Mouse (Mus musculus): Measurements from ENCODE around the gene Incenp.
"Not testable (repeated sequence)": the region's sequence is repeated elsewhere in the genome, so short reads cannot be mapped to it uniquely, and the experiment has no call there.

Incenp gene

DNA sequence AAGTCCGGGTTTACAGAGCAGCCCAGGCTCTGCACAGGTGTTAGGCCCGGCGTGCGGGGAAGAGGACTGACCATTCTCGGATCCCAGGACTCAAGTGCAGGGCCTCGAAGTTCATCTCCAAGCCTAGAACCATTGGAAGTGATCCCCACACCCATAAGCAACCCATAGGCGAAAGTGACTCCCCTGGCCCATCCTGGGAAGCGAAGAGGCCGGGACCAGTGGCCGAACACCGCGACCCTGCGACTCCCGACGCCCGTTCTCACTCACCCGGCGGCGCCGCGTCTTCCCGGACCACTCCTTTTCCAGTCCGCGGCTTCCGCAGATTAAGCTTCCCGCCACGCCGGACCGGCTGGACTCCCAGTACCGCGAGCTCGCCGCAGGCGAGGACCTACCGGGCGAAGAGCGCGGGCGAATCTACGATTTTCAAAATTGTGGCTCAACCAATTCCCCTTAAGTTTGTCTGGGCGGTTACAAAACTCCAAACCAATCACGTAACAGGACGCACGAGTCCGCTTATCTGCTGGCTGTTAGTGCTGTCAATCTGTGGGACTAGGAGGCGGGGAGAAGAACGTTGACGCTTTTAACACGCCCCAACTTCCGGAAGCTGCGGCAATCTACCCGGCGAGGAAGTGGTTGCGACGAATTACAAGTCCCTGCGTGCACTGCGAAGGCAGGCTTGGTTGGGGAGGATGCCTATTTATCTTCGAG, at the start of gene Incenp:
Gene Incenp, minus strand, starts transcription at position 480 of the 708 bp plus-strand sequence.
- in situ Hi-C loops (cut with MboI), result no loop called here

DNA sequence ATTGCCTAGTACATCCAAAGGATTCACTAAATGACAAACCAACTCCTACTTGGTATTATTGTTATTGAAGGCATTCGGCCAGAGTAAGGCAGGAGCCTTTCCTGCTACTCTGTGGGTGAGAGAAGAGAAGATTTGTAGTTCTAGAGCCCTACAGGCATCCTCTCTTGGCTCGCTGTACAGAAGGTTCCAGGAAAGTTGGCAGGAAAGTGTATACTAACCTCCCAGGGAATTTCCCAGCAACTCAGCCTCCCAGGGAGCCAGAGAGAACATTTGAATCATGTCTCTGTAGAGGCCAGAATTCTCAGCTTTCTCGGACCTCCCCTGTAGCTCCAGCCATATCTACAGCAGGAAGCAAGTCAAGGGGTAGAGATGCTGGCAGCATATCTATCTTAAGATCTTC, 47.6 kb upstream of the Incenp start:
- in situ Hi-C loops (cut with MboI), result no loop called here

- in situ Hi-C loops (cut with MboI), result no loop called here
These were observed 46.6 kb upstream of the Incenp start for GRCm38 (mm10) chr19:9945800-9946564.

DNA sequence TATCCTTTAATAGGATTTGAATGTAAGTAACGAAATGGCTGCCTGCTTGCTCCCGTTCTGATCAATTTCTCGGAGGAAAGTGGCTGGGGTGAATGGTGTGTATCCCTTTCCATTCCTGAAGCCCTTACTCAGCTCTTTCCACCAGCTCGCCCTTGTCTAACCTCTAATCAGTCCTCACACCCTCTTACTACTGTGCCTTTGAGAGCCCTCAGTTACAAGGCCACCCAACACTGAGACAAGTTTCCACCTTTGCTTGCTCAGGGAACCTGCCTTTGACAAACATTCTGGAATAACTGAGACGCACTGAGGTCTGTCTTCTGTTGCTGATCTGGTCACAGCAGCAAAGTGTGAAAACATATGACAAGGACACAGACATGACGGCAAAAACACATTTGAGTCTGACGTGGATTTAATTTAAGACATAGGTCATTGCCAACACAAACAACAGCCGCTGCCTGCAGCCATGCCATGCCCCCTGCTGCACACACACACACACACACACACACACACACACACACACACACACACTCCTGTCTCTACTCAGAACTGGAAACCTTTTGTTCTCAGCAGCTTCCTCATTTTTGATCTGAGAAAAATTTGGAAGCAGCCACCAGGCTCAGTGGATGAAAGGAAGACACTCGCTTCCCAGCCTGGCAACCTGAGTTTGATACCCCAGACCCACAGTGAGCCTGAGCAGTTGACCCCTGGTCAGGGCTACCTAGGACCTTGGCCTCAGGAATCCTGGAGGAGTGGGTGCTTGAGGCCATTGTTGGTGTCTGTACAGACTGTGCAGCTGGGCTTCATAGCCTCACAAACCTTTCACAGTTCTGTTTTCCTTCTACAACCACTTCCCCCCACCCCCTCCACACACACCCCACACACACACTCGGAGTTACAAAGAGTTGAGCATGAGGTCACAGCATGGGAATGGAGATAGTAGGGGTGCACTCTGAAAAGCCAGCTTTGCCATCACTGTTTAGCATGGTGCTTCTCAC, 43.5 kb upstream of the Incenp start:
- in situ Hi-C loops (cut with MboI), result no loop called here

DNA sequence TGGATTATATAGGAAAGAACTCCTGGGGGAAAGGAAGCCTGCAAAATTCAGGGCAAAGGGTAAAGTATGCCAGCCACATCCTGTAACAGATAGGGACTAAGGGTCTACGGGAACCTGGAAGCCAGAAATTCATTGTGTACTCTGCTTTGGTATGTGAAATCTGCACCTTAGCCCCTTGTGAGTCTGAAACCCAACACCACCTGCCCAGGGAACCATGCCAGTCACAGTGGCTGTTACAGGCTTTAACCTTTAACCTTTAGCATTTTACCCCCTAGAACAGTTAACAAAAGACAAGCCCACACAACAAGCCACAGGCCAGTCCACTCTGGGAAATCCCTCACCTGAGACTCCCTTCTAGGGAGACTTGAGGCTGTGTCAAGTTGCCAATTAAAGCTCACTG, 42.5 kb upstream of the Incenp start:
- in situ Hi-C loops (cut with MboI), result no loop called here

DNA sequence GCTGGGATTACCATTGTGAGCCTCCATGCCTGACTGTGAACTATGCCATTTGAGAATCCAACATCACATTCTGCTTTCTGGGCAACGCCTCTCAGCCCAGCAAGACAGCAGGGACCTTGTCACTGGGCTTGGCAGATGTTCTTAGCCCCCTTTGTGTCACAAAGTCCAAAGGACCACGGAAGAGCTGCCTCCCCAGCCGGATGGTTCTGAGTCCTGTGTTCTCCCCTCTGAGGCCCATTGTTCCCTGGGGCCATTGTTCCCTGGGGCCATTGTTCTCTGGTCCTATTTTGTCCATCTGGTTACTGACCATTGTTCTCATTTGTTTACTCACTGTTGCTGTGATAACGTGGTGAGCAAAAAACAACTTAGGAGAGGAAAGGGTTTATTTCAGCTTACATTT, 41.6 kb upstream of the Incenp start:
- in situ Hi-C loops (cut with MboI), result no loop called here

GRCm38 (mm10) chr19:9939841-9940240, 40.5 kb upstream of the Incenp start:
- in situ Hi-C loops (cut with MboI), result no loop called here

DNA sequence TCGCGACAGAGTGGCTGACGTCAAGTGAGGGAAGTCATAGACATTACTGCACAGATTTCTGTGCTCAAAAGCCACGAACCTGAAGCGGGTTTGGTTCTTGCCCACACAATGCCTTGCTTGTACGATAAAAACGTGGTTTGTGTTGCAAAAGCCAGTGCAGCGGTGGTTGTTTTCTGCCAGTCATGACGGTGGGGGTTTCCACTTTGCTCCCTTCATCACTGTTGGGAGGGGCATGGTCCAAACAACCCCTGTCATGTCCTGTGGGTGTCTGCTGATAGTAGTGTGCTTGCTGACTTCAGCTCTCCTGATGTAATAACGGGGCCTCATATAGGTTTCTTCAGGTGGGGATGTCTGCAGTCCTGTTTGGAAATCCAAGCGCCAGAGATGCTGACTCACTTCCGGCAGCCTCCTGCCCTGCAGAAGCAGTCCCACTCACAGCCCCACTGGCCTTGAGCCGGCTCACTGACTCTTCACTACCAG, 39.5 kb upstream of the Incenp start:
- in situ Hi-C loops (cut with MboI), result no loop called here

DNA sequence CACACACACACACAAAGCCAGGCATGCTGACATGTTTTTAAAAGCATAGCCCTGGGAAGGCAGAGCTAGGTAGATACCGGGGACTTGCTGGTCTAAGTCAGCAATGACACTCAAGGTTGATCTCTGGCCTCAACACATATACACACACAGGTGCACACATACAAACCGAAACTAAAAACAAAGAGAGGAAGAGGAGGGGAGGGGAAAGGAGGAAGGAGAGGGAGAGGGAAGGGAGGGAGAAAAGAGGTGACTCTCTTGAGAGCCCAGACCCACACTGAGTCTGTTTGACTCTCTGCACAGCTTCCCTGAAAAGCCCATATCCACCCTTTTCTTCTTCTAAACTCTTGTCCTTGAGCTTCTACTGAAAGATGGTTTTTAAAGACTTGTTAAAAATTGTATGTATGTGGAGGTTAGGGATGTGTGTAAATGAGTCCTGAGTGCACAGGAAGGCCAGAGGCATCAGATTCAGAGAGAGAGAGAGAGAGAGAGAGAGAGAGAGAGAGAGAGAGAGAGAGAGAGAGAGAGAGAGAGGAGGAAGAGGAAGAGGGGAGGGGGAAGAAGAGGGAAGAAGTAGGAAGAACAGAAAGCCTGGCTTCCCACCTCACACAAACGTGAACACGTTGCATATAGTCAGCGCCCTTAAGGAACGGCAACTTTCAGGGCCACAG, 38.9 kb upstream of the Incenp start:
- in situ Hi-C loops (cut with MboI), result no loop called here

DNA sequence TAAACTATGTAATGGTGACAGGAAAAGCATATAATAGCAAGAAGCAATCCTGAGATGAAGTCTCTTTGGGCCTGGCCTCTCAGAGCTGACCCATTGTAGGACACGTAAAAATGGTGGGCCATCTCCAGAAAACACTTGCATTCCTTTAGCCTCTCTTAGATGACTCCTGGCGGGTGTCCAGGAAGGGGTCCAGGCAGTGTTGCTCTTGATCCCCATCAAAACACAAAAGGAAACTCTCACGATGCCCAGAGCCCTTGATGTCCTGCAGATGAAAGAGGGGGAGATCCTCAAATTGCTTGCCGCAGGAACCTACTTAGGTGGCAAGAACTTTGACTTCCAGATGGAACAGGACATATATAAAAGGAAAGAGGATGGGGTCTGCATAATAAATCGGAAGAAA, 38.1 kb upstream of the Incenp start:
- in situ Hi-C loops (cut with MboI), result no loop called here

DNA sequence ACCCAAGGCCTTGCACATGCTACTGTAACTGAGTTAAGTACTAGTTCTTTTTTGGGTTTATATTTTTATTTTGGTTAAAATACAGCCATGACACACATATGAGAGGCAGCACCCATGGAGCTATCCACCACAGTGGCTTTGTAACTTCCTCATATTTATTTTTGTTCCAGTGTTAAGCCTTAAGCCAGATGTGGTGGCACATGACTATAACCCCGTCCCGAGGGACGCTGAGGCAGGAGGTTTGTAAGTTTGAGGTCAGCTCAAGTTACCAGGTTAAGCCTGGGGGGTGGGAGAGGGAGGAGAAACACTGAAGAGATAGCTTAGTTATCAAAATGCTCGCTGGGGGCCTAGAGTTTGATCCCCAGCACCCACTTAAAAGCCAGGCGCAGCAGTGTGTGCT, 37.2 kb upstream of the Incenp start:
- in situ Hi-C loops (cut with MboI), result no loop called here

GRCm38 (mm10) chr19:9933908-9934307, 34.6 kb upstream of the Incenp start:
- in situ Hi-C loops (cut with MboI), result no loop called here

- in situ Hi-C loops (cut with MboI), result not testable (repeated sequence)
These were observed 31.8 kb upstream of the Incenp start for GRCm38 (mm10) chr19:9931167-9931607.

DNA sequence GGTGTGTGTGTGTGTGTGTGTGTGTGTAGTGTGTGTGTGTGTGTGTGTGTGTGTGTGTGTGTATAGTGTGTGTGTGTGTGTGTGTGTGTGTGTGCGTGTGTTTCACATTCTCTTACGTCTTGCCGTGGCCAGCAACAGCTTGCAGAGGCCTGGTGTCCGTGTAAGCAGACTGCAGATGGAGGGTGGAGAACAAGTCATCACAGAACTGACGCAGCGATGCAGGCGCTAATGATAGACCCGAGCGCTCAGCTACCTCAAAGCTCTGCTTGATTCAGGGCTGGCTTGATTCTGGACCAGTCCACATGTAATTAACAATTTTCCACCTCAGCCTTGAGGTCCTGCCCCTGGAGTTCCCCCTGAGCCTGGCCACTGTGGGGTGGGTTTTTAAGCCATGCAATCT, 28.7 kb upstream of the Incenp start:
- in situ Hi-C loops (cut with MboI), result no loop called here

GRCm38 (mm10) chr19:9924769-9925272, 25.5 kb upstream of the Incenp start:
- in situ Hi-C loops (cut with MboI), result no loop called here

DNA sequence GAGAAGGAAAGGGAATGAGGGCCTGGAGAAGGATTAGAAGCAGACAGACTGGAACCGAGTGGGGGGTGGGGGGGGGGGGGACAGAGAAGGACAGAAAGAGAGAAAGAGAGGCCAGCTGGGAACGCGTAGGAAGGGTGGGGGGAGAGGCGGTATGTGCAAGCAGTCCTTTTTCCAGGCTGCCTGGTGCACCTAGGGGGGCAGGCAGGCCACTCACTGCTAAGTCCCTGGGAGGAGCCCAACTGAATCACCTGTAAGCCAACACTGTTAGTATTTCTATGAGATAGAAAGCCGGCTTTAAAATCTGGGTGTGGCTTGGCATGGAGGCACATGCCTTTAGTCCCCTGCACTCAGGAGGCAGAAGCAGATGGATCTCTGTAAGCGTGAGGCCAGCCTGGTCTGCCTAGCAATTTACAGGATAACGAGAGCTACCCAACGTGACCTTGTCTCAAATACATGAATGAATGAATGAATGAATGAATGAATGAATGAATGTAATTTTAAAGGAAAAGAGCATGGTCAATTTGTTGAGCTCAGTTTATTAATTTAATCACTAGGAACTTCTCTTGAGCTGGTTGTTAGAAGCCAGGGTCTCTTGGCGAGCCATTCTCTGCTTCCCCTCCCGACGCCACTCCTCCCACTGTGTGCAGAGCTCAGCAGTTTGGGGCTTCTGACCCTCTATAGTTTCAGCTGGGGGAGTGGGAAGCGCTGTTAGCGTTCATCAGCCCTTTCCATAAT, 24.9 kb upstream of the Incenp start:
- in situ Hi-C loops (cut with MboI), result no loop called here

GRCm38 (mm10) chr19:9923048-9923447, 23.7 kb upstream of the Incenp start:
- in situ Hi-C loops (cut with MboI), result no loop called here

GRCm38 (mm10) chr19:9922228-9922627, 22.9 kb upstream of the Incenp start:
- in situ Hi-C loops (cut with MboI), result no loop called here

GRCm38 (mm10) chr19:9920835-9921784, 21.8 kb upstream of the Incenp start:
- in situ Hi-C loops (cut with MboI), result no loop called here

Data from mature B cell (primary cell).